Mouse (Mus musculus): ENCODE data around the gene Tmed1.

DNA sequence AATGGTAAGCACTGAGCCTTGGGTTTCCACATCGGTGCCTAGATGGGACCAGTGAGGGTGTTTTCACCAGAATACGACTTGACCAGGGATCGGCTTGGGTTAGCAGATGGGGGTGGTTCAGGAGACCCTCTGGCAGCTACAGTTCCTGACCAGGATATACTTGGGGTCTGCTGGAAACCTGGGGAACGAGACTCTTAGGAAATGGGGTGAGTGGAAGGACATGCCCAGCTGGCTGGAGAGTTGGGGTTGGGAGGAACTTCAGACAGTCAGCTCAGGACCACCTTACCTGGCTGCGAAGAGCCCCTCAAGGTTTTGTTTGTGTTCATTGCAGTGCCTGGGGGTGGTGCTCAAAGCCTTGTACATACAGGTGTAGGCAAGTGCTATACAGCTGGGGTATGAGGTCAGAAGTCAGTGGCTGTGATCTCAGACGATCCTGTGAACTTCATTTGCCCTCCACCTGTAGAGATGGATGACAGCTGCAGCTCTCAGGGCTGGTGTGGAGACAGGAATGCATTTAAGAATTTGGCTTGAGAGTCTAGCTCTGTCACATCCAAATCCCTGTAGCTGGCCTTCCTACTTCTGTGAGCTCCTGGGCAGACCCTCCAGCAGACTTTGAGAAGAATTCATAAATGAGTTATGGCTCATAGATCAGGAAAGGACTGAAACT is 43.7 kb upstream of the Tmed1 start:
- no peak for TF ChIP-seq CTCF (IDR thresholded peaks at IDR 0.05; ENCODE audit: low read depth)
- TF ChIP-seq EP300 (optimal IDR thresholded peaks at IDR 0.05), result no peak
